Mouse (Mus musculus) stomach, postnatal 0 days (tissue): Measurements from ENCODE around the gene Crebl2.

Experiments used
- CTCF ChIP-seq: IDR thresholded peaks from 2 replicates; pipeline ENCODE4 v1.5.1; 2016; ENCODE audit warnings: antibody characterized with exemption, low read depth, mild to moderate bottlenecking, moderate library complexity
- EP300 ChIP-seq: optimal IDR thresholded peaks from 2 replicates; pipeline ENCODE3; 2016; ENCODE audit warnings: antibody characterized with exemption

GRCm38 (mm10) chr6:134834585-134835251 is 4.8 kb downstream of the Crebl2 start:
- no peak for TF ChIP-seq EP300
- TF ChIP-seq CTCF, result no peak
